Mouse (Mus musculus) forebrain, embryonic 15.5 days (tissue): ENCODE measurements at regions not wholly inside any gene's neighbourhood (a gene's known extent, or its start where the extent isn't known, plus 50 kb on each side); places are given as distances from the start of the nearest gene placed in this dataset.
"Not testable (repeated sequence)": the region's sequence is repeated elsewhere in the genome, so short reads cannot be mapped to it uniquely, and the experiment has no call there.

ENCODE experiments used
- ATAC-seq: fragments of 200-750 bp; cut with Nextera tagmentation; replicated peaks from 2 replicates; pipeline ENCODE4 v1.8.0; 2017; ENCODE audit warnings: mild to moderate bottlenecking, moderate TSS enrichment, moderate library complexity
- H3K27ac ChIP-seq: fragments of 300-500 bp; sonication (generic); replicated peaks from 2 replicates; pipeline ENCODE4 v1.5.1; 2015; ENCODE audit warnings: mild to moderate bottlenecking, inconsistent platforms
- H3K27me3 ChIP-seq: fragments of 300-500 bp; sonication (generic); 2 replicates; pipeline ENCODE4 v1.6.1; 2015; ENCODE audit warnings: inconsistent platforms
- H3K36me3 ChIP-seq: fragments of 300-500 bp; sonication (generic); 2 replicates; pipeline ENCODE4 v1.6.1; 2015; ENCODE audit warnings: mild to moderate bottlenecking, inconsistent platforms
- H3K4me1 ChIP-seq: fragments of 300-500 bp; sonication (generic); 2 replicates; pipeline ENCODE4 v1.6.1; 2015; ENCODE audit warnings: inconsistent platforms
- H3K4me2 ChIP-seq: fragments of 300-500 bp; sonication (generic); replicated peaks from 2 replicates; pipeline ENCODE4 v1.6.1; 2015; ENCODE audit warnings: mild to moderate bottlenecking, inconsistent platforms
- H3K4me3 ChIP-seq: fragments of 300-500 bp; sonication (generic); 2 replicates; pipeline ENCODE4 v1.5.1; 2015; ENCODE audit warnings: mild to moderate bottlenecking, inconsistent platforms
- H3K9ac ChIP-seq: fragments of 300-500 bp; sonication (generic); replicated peaks from 2 replicates; pipeline ENCODE4 v1.6.1; 2015; ENCODE audit warnings: mild to moderate bottlenecking, inconsistent platforms
- H3K9me3 ChIP-seq: fragments of 300-500 bp; sonication (generic); 2 replicates; pipeline ENCODE4 v1.6.1; 2016; ENCODE audit warnings: inconsistent platforms
- WGBS: fragments of 180-500 bp; shearing (Covaris S2); methylation state at CpG from one replicate; pipeline ENCODE4 v1.1.7; 2015; ENCODE audit warnings: mixed read lengths; 5-methylcytosine and 5-hydroxymethylcytosine counted together

- ATAC-seq, result peak; percentile 35; the same call in 1 of the 2 replicates
- not testable (repeated sequence) for H3K36me3 ChIP-seq, H3K9me3 ChIP-seq, H3K4me2 ChIP-seq, H3K27ac ChIP-seq, H3K9ac ChIP-seq, H3K4me3 ChIP-seq, H3K27me3 ChIP-seq, H3K4me1 ChIP-seq
- WGBS, result 78% methylated on average over 17 of the region's 18 CpGs
These were observed 339.8 kb upstream of the Glra2 start for GRCm38 (mm10) chrX:165667020-165667419.

DNA sequence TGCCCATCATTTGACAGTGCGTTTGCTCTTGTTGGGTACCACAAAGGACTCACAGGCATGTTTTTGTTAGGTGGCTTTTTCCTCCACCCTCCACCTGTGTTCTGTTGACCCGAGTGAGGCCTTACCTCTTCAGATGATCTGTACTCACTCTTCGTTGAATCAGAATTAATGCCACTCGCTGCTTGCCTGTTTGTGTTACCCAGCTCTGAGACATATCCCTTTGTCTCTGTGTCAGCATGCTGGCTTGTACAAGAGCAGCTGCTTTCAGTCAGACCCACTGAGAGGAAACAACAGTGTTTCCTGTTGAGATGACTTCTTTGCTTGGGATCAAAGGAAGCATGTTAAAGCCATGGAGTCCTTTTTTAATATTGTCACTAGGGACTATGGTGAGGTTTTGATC lies 304.0 kb upstream of the Glra2 start:
- Histone ChIP-seq H3K4me3 (no peak overlapping the region), H3K27ac (no peak overlapping the region), H3K9ac (no peak overlapping the region), H3K4me1 (no peaks in the 10 kb centered on the region), H3K27me3 (no peaks in the 10 kb centered on the region), H3K9me3 (no peaks in the 10 kb centered on the region), H3K36me3 (no peaks in the 10 kb centered on the region), H3K4me2 (no peak overlapping the region)
- WGBS, result 42% methylated on average over 4 of the region's 4 CpGs
- peak; percentile 41; the same call in 1 of the 2 replicates for ATAC-seq

- no peak overlapping the region for H3K27ac ChIP-seq
- ATAC-seq, result no peak
- WGBS, result 82% methylated on average over 1 of the region's 1 CpGs
These were observed 288.9 kb upstream of the Glra2 start for GRCm38 (mm10) chrX:165616078-165616477.

GRCm38 (mm10) chrX:165600782-165601181 lies 273.6 kb upstream of the Glra2 start:
- not testable (repeated sequence) for H3K4me2 ChIP-seq, H3K9me3 ChIP-seq, H3K36me3 ChIP-seq, H3K4me3 ChIP-seq, ATAC-seq, H3K27ac ChIP-seq, H3K27me3 ChIP-seq, H3K9ac ChIP-seq, H3K4me1 ChIP-seq
- 93% methylated on average over 1 of the region's 1 CpGs for WGBS

More at GRCm38 (mm10) chrX:165616078-165616477, 288.9 kb upstream of the Glra2 start:
- H3K9me3 ChIP-seq, result no peaks in the 10 kb centered on the region
- no peak overlapping the region for H3K9ac ChIP-seq
- H3K36me3 ChIP-seq, result no peaks in the 10 kb centered on the region
- no peaks in the 10 kb centered on the region for H3K4me1 ChIP-seq
- H3K4me2 ChIP-seq, result no peak overlapping the region
- no peak overlapping the region for H3K4me3 ChIP-seq
- H3K27me3 ChIP-seq, result no peaks in the 10 kb centered on the region
